Mouse (Mus musculus): Measurements from ENCODE around the gene Ythdf1.

- TF ChIP-seq CTCF (conservative IDR thresholded peaks at IDR 0.05; ENCODE audit: low read length) (no peak), NANOG (IDR thresholded peaks at IDR 0.05; ENCODE audit: borderline replicate concordance, low read length) (no peak)
Measured at GRCm38 (mm10) chr2:180932418-180932817, 11.7 kb upstream of the Ythdf1 start.
